Comparison of ENCODE assay signal across 26 mouse cellular contexts in genomic region chr9:63129641-63130041, GRCm38 (mm10). TPM values are rescaled to one million over a fixed set of nuclear protein-coding genes. Genes with fewer than 3 reads are reported as not detected.
A peak's percentile ranks its signal among the peaks of the same experiment; 100 is the strongest.
DNase-seq lines count a peak whose midpoint lies in the region; ATAC-seq and TF ChIP-seq lines count a peak whose summit lies in the region.
"Had no signal": no experiment of that assay in that cellular context is flagged by ENCODE, and none has a peak within 500 bp of the region (broad histone marks: within the 10 kb centered on the region; RNA-seq: fewer than 3 reads in every experiment).

No protein-coding gene starts in this region.

- 63% methylated on average over 8 of the region's 8 CpGs for WGBS in liver, adult 2 months
- 58% methylated on average over 8 of the region's 8 CpGs for WGBS in lung, postnatal 0 days

- H3K4me3 ChIP-seq in liver, adult 2 months (ENCODE audit: insufficient read depth, low read depth, low read length), result no peak overlapping the region
- no peak overlapping the region for H3K4me3 ChIP-seq in lung, postnatal 0 days (ENCODE audit: low read depth, low read length)
- H3K4me3 ChIP-seq: embryonic facial prominence, embryonic 12.5 days; heart, adult 2 months; left cerebral cortex, adult 2 months; liver, embryonic 13.5 days; midbrain, embryonic 13.5 days; neural tube, embryonic 12.5 days had no signal

- H3K36me3 ChIP-seq in liver, adult 2 months (ENCODE audit: control insufficient read depth, insufficient read depth, low read length), result no peaks in the 10 kb centered on the region
- no peaks in the 10 kb centered on the region for H3K36me3 ChIP-seq in lung, postnatal 0 days (ENCODE audit: insufficient read depth, low read length)
- H3K36me3 ChIP-seq: embryonic facial prominence, embryonic 12.5 days; liver, embryonic 13.5 days; midbrain, embryonic 13.5 days; neural tube, embryonic 12.5 days had no signal

- H3K9ac ChIP-seq in liver, adult 2 months (ENCODE audit: low read depth, low read length), result no peak overlapping the region
- H3K9ac ChIP-seq in lung, postnatal 0 days (replicated peaks; ENCODE audit: low read depth), result no peak overlapping the region
- H3K9ac ChIP-seq: embryonic facial prominence, embryonic 12.5 days; liver, embryonic 13.5 days; midbrain, embryonic 13.5 days; neural tube, embryonic 12.5 days had no signal

- peak; percentile 32 for ATAC-seq in lung, postnatal 0 days
- ATAC-seq: activated CD4-positive, CD25-positive, alpha-beta regulatory T cell, adult 4 months; forebrain, embryonic 14.5 days; hindbrain, embryonic 16.5 days; intestine, postnatal 0 days; midbrain, embryonic 13.5 days; Patski had no signal

- H3K79me2 ChIP-seq in liver, adult 2 months (ENCODE audit: control insufficient read depth, insufficient read depth, low read length), result no peaks in the 10 kb centered on the region

- TF ChIP-seq CTCF in liver, adult 2 months (IDR thresholded peaks at IDR 0.05; ENCODE audit: low read depth, low read length), result no peak
- TF ChIP-seq CTCF in lung, postnatal 0 days (IDR thresholded peaks at IDR 0.05), result no peak

- no peak; the same call in 1 of the 2 replicates for TF ChIP-seq EP300 in lung, postnatal 0 days (IDR thresholded peaks at IDR 0.05)

- H3K27me3 ChIP-seq in liver, adult 2 months (ENCODE audit: control insufficient read depth, insufficient read depth, low read length), result no peaks in the 10 kb centered on the region
- peaks cover 13% of the 10 kb centered on the region for H3K27me3 ChIP-seq in lung, postnatal 0 days (replicated peaks; ENCODE audit: insufficient read depth, low read length)
- H3K27me3 ChIP-seq: Patski had no signal

- H3K9me3 ChIP-seq in lung, postnatal 0 days (ENCODE audit: low read length), result no peaks in the 10 kb centered on the region
- H3K9me3 ChIP-seq: embryonic facial prominence, embryonic 12.5 days; liver, embryonic 13.5 days; midbrain, embryonic 13.5 days; neural tube, embryonic 12.5 days had no signal

- H3K4me2 ChIP-seq in lung, postnatal 0 days (replicated peaks; ENCODE audit: low read depth, low read length), result no peak overlapping the region
- H3K4me2 ChIP-seq: embryonic facial prominence, embryonic 12.5 days; liver, embryonic 13.5 days; midbrain, embryonic 13.5 days; neural tube, embryonic 12.5 days had no signal

- peaks cover 3% of the 10 kb centered on the region for H3K4me1 ChIP-seq in liver, adult 2 months (ENCODE audit: control insufficient read depth, insufficient read depth, low read length)
- no peaks in the 10 kb centered on the region for H3K4me1 ChIP-seq in lung, postnatal 0 days (ENCODE audit: insufficient read depth, low read depth, low read length)

- no peak overlapping the region for H3K27ac ChIP-seq in liver, adult 2 months (replicated peaks; ENCODE audit: insufficient read depth, low read depth, low read length)
- peak overlapping the region; percentile 66 for H3K27ac ChIP-seq in lung, postnatal 0 days (ENCODE audit: low read length)
- H3K27ac ChIP-seq: embryonic facial prominence, embryonic 12.5 days; heart, adult 2 months; left cerebral cortex, adult 2 months; liver, embryonic 13.5 days; midbrain, embryonic 13.5 days; neural tube, embryonic 12.5 days had no signal

- TF ChIP-seq POLR2A in liver, adult 2 months (IDR thresholded peaks at IDR 0.05; ENCODE audit: extremely low read depth, insufficient read depth, low read length), result no peak

- peak; percentile 92 for DNase-seq in heart, adult 11 months
- DNase-seq in heart, adult 9 months (ENCODE audit: low spot score in 2 of 2), result no peak
- DNase-seq in liver, adult 2 months (ENCODE audit: extremely low read depth, low read depth, low spot score), result peak; percentile 80
- no peak for DNase-seq in liver
- DNase-seq in lung, postnatal 0 days (ENCODE audit: low spot score), result peak; percentile 84
- DNase-seq in urinary bladder, postnatal 25 days (ENCODE audit: low spot score), result no peak
- DNase-seq in urinary bladder, postnatal 10 days (ENCODE audit: low spot score), result no peak
- DNase-seq: adrenal gland, postnatal 14 days; cerebellum, adult 11 months; gastrocnemius, postnatal 14 days; left cerebral cortex, postnatal 4 days; liver, embryonic 13.5 days; right cerebral cortex, adult 18-20 months; thymus, postnatal 14 days had no signal

RNA-seq across cellular contexts. Expression of gene Skor1, which starts 19.1 kb away (rescaled TPM):
- not detected in 2 replicates for total RNA-seq in liver, adult 2 months (2014; rRNA removed)
- polyA plus RNA-seq in liver, adult 2 months (2012; rRNA removed), result not detected in 2 replicates
- polyA plus RNA-seq in lung, postnatal 0 days (2015; fragmentation: Nextera tagmentation; extraction: Ambion mirVana), result 0.04 TPM in 1 of 2 replicates, not detected in the other
- total RNA-seq: adrenal gland, postnatal 14 days; hematopoietic stem cell, adult 5-6 weeks had no signal
- polyA plus RNA-seq: activated CD4-positive, CD25-positive, alpha-beta regulatory T cell, adult 4 months; heart, embryonic 16.5 days; intestine, postnatal 0 days; liver, embryonic 13.5 days had no signal

Comparison
In these comparisons a context has a peak if more than half of its experiments do, and no peak if none do; other contexts are left out.
1. DNase-seq: peak in heart, adult 11 months (single experiment), liver, adult 2 months (single experiment) and lung, postnatal 0 days (single experiment); none in heart, adult 9 months (0 of 2), liver (single experiment), urinary bladder, postnatal 25 days (single experiment) and urinary bladder, postnatal 10 days (single experiment).